Mouse (Mus musculus): Measurements from ENCODE around the gene Schip1. TPM values are rescaled to one million over a fixed set of nuclear protein-coding genes. Genes with fewer than 3 reads are reported as not detected.

The Schip1 gene
- total RNA-seq, 2 experiments from 2014 or later: 19.2 to 30.0 TPM

DNA sequence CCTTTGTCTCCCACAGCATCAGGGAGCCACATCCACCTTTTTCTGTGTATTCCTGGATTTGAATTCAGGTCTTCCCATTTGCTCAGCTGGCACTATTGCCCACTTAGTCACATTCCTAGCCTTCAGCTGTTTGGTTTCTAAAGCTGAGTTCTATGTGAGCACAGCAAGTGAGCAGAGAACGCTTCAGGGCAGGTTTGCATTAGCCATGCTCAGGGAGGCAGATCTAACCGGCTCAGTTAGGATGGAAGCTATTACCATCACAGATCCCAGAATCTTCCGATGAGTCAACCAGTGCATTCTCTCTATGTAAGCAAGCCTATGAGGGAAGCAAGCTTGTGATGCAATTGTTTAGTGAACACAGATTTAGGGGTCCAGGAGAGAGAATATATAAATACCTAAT is 320.9 kb downstream of the Schip1 start:
- DNase-seq: no peak

DNA sequence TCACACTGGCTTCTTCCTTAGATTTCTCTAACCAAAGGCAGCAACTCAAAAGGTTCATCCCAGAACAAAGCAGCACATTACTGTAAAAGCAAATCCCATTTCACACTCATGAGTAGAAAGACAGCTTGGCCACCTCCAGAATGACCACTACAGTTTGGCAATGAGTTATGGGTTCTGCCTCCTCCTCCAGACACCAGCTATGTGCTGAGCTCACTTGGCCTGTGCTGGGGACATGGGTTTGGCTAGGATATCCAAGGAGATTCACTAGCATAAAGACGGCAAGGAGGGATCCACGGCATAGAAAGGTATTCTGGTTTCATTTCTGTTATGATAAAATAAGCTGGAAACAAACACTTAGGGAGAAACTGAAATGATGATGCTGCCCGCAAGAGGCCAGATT is 323.4 kb downstream of the Schip1 start:
- DNase-seq: no peak

DNA sequence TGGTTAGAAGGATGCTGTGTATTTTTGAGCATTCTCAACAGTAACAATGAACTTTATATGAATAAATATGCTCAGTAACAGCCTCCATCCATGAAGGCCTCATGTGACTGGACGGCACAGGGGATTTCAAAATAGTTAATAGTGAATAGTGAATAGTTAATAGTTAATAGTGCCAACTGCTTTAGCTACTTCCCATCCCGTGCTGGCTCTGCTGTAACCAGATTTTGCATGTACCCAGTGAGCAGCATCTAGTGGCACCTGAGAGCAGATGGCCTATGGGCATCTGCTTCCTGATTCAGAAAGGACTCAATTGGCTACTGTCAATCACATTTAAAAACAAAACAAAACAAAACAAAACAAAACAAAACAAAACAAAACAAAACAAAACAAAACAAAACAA is 329.0 kb downstream of the Schip1 start:
- no peak for DNase-seq

DNA sequence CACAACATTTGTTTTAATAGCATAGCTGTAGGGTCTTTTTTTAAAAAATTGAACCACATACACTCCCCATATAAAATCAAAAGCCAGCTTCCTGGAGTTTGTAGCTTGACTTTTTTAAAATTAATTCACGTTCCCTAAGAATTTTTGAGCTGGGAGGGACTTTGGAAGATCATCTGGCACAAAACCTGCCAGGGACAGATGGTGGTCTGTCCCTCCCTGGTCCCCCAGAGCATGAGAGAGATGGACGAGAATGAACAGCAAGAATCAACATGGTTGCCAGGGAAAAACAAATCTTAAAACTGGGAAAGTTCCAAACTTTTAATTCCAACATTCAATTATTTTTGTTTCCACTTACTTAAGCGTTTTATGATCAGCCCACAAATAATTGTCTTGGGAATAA is 334.1 kb downstream of the Schip1 start:
- DNase-seq: no peak

DNA sequence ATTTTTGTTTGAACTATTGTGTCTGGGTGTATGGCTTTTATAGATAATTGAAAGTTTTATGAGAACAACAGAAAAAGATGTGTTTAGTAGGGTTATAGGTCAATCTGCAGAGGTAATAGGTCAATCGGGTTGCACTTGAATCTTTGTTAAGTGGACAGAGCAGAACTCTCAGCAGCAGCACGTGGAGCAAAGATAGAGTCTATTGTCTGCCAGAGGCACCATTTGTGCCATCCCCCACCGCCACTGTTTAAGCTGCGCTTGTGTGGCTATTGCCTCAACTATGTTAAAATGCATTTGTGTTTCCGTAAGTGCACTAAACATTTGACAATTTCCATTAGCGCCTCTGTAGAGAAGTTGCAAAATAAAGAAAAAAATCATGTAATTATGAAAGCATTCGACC is 335.5 kb downstream of the Schip1 start:
- no peak for DNase-seq

DNA sequence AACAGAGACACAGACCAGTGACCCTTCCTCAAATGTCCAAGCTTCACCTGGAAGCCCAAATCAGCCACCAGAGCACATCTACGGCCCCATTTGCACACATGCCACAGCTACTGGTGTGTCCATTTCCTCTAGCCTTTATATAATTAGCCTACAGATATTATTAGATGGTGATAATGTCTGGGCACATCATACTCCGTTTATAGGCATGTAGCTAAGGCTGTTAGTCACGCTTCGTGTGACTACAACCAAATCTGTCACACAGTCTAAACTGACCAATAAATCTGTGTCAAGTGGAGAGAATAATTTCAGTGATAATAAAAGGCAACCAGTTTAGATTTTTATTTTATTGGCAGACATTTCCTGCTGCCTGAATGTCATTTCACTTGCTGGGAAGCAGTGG is 338.7 kb downstream of the Schip1 start:
- no peak for DNase-seq

DNA sequence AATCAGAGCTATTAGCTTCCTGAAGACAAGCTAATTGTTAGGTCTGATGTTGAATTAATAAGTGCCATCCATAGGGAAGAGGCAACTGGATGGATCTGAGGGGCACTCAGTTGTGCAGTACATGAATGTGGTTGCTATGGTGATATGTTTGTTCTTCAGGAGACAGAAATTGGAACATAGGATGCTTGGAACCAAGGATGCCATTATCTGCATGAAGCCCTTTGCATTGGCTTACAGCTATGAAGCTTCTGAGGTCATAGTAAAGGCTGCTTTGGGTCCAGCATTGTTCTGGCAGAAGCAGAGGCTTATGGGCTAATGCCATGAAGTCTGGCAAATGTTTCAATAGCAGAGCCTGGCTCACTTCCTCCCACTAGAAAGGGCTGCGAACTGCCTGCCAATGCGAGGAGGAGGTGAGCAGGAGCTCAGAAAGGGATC is 339.2 kb downstream of the Schip1 start:
- DNase-seq: no peak

DNA sequence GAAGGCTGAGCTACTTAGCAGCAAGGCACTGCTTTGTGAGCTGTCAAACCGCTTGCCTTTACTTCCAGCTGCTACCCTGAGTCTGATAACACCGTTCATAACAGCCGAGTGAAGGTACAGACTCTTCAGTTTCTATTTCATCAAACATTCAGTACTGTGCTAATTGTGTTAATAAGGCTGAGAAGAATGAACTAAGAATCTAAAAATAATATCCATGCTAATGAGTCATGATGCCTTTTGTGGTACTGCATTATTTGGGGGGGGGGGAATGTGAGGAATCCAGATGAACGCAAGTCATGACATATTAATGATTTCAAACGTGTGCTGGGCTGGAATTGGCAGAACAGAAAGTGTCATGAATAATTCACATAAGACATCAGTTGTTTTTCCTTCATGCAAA is 341.1 kb downstream of the Schip1 start:
- no peak for DNase-seq

DNA sequence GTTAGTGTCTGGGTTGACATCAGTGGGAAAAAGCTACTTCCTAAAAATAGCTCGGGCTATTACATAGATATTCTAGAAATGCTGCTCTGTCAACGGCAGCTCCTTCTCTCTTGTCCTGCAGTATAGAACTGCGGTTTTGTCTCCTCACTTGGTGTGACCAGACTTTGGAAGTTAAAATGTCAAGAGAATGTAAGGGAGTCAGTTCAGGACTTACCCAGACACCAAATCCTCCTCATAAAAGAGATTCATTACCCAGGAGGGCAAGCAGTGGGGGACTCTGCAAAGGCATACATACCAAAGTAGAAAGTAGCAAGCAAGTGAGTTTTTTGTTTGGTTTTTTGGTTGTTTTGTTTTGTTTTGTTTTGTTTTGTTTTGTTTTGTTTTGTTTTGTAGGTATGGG is 347.7 kb downstream of the Schip1 start:
- DNase-seq: no peak

DNA sequence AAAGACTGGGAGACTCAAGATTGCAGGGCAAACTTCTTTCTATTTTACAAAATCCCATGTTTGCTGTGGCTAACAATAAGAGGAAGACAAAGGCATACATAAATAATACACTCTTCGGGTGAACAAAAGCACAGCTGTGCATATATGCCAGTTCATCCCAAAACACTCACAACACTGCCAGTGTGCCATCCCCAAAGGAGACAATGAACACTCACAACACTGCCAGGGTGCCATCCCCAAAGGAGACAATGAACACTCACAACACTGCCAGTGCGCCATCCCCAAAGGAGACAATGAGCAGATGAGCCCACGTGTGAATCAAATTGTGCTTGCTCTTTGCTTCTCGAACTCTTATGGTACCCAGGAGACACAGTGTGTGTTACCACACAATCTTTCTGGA is 355.2 kb downstream of the Schip1 start:
- no peak for DNase-seq

DNA sequence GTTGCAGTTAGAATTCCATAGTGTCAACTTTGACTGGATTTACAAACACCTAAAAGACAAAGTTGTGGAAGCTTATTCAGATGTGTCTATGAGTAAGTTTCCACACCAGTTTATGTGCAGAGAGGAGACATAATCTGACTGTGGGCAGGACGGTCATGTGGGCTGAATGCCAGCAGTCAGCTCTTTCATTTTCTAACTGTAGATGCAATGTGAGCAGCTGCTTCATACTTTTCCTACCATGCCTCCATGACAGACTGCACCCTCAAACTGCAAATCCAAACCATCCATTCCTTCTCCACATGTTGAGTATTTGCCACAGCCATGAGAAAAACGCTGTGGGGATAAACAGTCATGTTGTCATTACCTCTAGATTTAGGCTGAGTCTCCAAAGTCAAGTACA is 356.3 kb downstream of the Schip1 start:
- no peak for DNase-seq

DNA sequence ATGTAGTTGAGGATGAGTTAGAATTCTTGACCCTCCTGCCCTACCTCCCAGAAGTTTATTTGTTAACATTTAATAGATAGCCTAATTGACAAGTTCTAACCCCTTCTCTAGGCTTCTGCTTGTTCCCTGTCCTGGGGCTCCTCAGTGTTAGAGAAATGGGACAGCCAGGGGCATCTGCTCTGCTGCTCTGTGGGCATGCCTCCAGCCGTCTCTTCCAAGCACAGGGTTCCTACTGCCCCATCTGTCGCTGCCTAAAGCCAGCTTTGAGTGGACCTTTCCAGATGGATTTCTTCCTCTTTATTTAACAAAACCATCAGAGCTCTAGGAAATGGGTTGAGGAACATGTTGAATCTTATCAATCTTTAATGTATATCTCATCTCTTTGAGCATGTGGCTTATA is 357.2 kb downstream of the Schip1 start:
- no peak for DNase-seq

DNA sequence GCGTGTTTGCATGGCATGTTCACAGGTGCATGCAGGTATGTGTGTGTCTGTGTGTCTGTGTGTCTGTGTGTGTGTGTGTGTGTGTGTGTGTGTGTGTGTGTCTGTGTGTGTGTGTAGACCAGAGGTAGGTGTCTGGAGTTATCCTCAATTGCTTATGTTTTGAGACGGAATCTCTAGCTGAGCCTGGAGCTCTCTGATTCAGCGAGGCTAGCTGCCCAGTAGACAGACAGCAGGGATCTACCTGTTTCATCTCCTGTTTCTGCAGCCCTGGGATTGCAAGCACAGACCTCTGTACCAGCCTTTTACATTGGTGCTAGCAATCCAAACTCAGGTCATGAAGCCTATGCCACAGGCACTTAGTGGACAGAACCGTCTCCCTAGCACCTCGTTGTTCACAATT is 363.5 kb downstream of the Schip1 start:
- no peak for DNase-seq

DNA sequence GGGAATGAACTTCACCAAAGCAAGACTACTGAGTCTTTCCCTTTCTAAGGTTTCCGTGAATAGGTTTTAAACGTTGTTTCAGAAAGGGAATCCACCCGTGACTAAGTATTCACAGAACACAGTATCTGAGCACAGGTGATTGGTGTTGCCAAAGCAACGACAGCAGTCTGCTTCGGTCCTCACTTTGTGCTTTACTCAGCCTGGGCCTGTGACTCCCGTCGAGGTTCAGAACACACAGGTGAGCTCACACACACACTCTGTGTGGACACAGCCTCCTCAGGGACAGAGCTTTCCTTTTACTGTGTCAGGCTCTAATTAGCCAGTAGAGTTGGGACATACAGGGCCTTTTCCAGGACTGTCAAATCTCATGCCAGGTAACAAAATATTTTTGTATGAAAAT is 369.8 kb downstream of the Schip1 start:
- DNase-seq: no peak

DNA sequence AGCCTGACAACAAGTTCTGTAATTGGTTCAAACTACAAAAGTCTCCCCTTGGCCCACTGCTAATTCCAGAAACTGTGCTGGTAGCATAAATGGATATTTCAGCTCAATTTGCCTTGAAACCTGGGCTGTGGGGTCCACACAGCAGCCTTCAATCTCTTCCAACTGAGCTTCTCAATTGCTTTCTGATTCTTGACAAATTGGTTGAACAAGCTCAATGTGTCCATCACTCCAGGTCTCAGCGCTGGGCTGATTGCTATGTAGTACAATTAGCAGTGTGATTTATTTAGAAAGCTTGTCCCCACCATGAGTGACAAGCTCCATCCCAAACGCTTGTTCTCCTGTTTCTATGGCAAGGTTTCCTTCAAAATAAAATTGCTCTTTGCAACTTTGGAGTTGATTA is 370.3 kb downstream of the Schip1 start:
- no peak for DNase-seq

DNA sequence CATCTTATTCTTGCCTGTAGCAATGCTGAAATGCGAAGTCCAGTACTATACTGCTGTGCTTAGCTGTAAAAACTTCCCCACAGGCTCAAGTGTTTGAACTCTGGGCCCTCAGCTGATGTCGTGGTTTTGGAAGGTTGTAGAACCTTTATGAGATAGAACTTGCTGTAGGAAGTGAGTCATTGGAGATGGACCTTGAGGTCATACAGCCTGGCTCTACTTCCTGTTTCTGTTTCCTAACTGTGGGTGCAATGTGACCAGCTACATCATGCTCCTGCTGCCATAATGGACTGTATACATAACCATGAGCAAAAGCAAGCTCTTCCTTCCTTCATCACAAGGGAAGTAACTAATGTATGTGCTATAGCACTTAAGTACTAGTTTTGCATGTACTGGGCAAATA is 383.9 kb downstream of the Schip1 start:
- no peak for DNase-seq

DNA sequence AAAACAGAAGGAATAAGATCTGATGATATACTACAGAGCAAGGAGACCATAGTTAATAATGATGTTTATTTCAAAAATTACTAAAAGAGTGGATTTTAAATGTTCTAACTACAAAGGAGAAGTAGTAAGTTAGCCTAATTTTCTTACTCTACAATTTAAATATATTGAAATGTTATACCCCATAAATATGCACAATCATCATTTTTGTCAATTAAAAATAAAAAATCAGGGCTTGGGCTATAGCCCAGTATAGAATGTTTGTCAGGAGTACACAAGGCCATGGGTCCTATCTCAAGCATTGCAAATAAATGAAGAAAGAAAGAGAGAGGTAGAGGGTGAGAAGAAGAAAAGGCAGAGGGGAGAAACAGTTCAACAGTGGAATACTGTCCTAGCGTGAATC is 387.0 kb downstream of the Schip1 start:
- DNase-seq: no peak

DNA sequence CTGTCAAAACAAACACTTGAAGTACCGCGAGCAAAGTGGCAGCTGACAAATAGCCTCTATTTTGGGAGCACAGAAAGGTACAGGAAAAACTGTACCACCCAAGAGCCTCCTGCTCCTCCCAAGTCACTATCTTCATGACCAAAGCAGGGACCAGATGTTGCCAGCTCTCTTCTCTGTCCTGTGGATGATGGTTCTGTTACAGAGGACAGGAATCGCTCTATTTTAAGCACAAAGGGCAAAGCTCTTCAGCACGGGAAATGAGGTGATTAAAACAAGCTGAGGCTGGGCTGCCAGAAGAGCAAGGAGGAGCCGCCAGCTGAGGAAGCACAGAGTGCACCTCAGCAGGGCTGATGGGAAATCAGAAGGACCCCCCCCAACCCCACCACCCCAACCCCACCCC is 388.7 kb downstream of the Schip1 start:
- no peak for DNase-seq

DNA sequence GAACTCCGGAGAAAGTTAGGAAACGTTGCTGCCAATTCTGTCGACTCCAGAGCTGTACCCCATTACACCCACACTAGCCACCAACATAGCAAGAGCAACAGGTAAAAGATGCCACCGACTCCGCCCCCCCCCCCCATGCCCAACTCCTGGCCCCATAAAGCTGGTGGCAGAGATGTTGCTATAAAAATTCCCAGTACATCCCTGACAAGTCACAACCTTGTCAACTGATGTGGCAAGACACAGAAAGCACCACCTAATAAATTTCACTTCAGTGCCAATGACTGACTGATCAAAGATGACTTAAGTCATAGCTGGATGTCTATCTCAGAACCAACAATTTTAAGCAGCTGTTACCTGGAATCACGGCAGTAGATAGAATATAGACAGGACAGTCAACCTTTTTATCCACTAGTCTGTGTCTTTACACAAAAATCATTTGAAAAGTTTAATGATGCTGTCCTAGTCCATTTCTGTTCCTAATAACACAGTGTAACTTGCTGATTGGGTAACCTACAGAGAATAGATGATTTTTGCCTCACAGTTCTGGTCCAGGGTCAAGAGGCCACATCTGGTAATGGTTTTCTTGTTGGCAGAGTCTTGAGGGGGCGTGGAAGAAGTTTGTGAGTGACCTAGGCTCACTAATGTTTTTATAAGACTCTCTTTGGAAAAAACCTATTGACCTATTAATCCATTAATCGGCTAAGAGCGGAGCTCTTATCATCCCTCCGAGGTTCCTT is 389.3 kb downstream of the Schip1 start:
- no peak for DNase-seq

DNA sequence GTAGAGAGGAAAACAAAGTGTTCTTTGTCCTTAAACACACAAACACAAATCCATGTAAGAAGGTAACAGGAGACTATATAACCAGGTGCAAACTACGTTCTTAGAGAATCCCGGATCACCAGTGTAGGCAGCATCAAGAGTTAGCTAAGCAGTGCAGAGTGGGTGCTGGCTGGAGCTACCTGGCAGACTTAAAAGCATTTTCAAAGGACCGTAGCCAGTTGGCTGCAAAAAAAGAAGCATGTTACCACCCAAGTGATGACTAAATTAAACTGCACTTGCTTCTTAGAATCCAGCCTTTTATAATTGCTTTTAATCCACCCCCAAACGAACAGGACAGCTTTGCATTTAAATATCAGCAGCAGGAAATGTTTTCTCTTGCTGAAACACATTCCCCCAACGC is 402.0 kb downstream of the Schip1 start:
- no peak for DNase-seq

DNA sequence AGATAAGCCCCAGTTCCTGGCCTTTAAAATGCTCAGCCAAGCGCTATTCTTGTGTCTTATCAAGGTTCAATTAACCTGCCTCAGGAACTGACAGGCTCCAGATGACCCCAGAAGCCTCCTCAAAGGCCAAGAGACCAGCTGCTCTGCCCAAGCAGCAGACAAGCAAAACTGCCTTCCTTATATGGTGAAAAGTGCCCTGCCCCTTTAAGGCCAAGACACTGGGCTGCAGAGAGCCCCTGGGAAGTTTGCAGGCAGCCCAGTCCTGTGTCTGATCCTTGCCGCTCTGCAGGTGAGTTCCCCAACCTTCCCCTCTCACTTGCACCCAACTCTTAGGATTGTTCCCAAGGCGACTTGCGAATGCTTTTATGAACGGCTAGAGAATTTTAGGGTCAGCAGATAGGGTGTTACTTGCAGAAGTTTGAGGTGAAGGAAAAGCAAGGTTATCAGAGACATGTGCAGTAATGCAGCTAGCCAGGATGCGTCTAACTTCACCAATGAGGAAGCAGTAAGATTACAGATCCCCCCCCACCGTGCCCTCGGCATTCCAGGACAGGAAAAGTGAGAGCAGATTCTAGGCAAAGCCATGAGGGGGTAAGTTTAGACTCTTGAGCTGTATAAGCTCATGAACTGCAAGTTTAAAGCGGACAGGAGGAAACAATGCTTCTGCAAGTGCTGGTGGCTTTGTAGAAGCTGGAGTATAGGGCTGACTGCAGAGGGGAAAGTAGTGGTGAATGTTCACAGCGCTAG is 403.5 kb downstream of the Schip1 start:
- no peak for DNase-seq

DNA sequence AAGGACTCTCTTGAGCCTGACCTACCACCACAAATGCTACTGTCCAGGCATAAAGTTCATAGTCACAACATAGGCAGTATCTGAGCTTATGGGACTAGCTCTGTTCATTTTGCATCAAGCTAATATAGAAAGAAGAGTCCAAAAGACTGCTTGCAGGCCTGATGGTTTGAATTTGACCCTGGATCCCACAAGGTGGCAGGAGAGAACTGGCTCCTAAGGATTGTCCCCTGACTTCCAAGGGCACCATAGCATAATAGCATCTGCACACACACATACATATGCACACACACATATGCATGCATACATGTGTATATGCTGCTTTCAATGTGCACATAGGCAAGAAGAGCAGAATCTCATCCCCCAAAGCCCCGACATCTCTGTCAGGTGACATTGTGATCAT is 405.0 kb downstream of the Schip1 start:
- DNase-seq: no peak

DNA sequence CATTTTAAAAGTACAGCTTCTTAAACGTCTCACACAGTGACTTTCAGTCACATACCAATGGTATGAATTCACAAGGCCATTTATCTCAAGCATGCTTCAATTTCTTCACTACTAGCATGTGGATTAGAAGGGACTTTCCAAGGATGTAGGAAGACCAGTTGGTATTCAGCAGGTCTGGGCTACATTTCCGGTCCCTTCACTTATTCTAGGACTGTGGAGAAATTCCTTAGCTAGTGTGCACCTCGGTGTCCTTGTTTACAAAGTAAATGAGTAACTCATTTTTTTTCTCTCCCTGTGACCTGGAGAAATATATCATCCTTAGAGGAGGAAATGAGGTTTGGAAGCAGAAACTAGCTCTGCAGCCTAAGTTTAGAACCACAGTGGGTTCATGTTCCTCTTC is 405.5 kb downstream of the Schip1 start:
- DNase-seq: no peak

DNA sequence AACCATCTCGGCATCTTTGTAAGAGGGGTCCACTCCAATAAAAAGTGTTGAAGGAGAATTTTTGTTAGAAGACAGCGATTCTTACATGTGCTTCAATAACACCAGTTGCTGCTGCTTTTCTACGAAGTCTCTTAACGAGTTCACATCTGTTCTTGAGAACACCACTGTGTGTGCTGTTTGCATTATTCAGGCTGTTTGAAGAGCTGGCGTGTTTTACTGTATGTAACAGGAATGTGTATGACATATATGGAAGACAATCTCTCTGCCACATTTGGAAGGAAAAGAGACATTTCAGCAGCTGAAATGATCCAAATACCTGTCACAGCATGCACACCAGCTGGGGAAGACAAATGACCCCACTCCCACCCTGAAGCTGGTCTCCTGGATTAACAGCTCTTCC is 406.0 kb downstream of the Schip1 start:
- DNase-seq: no peak
